Mouse (Mus musculus) left cerebral cortex, postnatal 4 days (tissue): ENCODE data around the gene Naa25. TPM values are rescaled to one million over a fixed set of nuclear protein-coding genes. Genes with fewer than 3 reads are reported as not detected.

ENCODE experiments used
- total RNA-seq, 2 experiments: library from RNA; stranded (reverse); gene quantifications; 2 replicates each; pipeline ENCODE4 v1.2.3; 2021

Naa25 gene
- total RNA-seq, 2 experiments from 2014 or later = 49.3 to 51.0 TPM

Other genes starting within 250 kb of the Naa25 start
- 10 to 100 TPM; 74.1 to 76.3 TPM for gene Ptpn11, start 206.5 kb upstream of the Naa25 start, total RNA-seq
- 100 to 1,000 TPM; 639 to 650 TPM for gene Rpl6, start 193.5 kb upstream of the Naa25 start, total RNA-seq
- gene Hectd4, start 177.7 kb upstream of the Naa25 start, total RNA-seq = 100 to 1,000 TPM; 202 to 219 TPM
- 100 to 1,000 TPM; 111 to 120 TPM for gene Trafd1, start 12.3 kb upstream of the Naa25 start, total RNA-seq
- 1 to 10 TPM; 1.9 TPM for gene Tmem116, start 54.0 kb downstream of the Naa25 start, total RNA-seq
- gene Erp29, start 54.6 kb downstream of the Naa25 start, total RNA-seq = 100 to 1,000 TPM; 159 to 164 TPM
- gene Adam1b, start 105.5 kb downstream of the Naa25 start, total RNA-seq = not detected
- gene Adam1a, start 147.5 kb downstream of the Naa25 start, total RNA-seq = 10 to 100 TPM; 17.4 to 18.2 TPM
- not detected for gene Gm42878, start 147.5 kb downstream of the Naa25 start, total RNA-seq
- 100 to 1,000 TPM in 1 of 2 experiments, 10 to 100 TPM in 1; 99.3 to 102 TPM for gene Mapkapk5, start 148.0 kb downstream of the Naa25 start, total RNA-seq
- 10 to 100 TPM; 87.4 to 90.9 TPM for gene Aldh2, start 195.9 kb downstream of the Naa25 start, total RNA-seq
- 1 to 10 TPM; 3.7 TPM for gene Acad12, start 221.0 kb downstream of the Naa25 start, total RNA-seq